Mouse (Mus musculus) adrenal gland, postnatal 25 days (tissue): ENCODE results near the gene H2-Ob. TPM values are rescaled to one million over a fixed set of nuclear protein-coding genes. Genes with fewer than 3 reads are reported as not detected.

Experiments used
- DNase-seq: peaks from one replicate; pipeline ENCODE4 v3.0.0; 2021; ENCODE audit warnings: mixed read lengths
- total RNA-seq: library from RNA; stranded (reverse); gene quantifications from 2 replicates; pipeline ENCODE4 v1.2.3, GENCODE M21; 2021

H2-Ob gene
- total RNA-seq, 1 experiment from 2014 or later, result 0.43 TPM

DNA sequence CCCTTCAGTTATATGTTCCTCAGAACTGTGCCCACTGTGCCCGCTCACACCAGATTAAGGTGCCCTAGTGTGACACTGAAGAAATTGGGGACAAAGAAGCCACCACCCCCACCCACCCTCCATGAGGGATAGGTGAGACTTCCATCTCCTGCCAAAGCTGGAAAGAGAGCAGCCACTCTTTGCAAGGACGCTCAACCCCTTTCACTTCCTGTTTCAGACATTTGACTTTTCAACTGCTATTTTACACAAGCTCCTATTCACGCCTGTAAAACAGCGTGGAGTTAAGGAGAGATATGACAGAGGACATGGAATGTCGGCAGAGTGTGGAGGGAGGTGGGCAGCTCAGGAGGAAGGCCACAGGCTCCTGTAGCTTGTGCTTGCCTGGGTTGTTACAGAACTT lies 47.8 kb downstream of the H2-Ob start:
- no peak for DNase-seq

DNA sequence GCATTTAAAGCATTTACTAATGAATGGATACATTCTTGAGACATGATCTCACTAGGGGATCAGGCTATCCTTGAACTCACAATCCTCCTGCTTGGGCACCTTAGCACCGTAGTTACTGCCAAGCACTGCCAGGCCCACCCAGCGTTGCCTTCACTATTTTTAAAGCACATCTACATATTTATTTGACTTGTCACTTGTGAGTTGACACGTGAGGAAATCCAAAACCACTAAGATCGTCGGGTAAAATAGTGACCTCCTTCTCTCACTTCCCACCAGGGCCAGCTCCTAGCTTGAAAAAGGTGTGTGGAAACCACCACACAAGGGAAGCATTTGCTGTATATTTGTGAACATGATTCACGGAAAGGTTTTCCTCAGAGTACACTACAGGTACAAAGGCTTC lies 48.3 kb downstream of the H2-Ob start:
- no peak for DNase-seq

DNA sequence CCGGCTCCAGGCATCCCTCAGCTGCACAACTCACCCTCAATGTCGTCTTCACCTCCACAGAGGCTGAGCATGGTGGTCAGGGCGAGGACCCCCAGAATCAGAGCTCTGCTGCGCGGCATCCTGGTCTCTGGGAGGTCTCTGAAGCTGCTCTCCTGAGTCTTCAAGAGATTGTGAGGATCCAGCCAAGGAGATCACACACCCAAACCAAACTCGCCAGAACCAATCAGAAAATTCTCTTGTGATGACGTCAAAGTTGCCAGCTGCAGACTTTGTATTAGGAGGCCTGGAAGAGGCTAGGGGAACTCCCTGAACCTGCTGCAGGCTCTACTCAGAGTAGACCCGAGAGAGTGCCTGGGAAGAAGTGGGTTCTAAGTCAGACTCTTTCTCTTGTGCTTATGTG lies 48.9 kb downstream of the H2-Ob start, which contains the start of gene H2-Aa:
TSS of gene H2-Aa (minus strand) at position 176 of the 400 bp plus-strand sequence.
- DNase-seq, result peak; percentile 60

DNA sequence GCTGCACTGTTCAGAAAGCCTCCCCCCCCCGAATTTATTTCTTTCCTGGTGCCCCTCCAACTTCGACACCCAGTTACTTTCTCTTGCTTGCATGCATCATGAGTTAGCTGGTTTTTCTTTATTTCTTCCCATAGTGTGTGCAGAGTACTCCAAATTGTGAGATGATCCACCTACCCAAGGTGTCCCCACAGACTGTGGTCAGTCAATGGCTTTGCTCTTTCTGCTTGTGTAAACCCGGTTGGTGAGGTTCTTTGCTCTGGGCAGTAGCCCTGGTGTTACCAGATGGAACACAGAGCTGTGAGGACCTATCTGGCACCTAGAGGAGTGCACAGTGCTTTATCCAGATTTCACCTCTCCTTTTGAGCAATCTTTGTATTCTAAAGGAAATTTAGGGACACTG lies 49.4 kb downstream of the H2-Ob start:
- no peak for DNase-seq

DNA sequence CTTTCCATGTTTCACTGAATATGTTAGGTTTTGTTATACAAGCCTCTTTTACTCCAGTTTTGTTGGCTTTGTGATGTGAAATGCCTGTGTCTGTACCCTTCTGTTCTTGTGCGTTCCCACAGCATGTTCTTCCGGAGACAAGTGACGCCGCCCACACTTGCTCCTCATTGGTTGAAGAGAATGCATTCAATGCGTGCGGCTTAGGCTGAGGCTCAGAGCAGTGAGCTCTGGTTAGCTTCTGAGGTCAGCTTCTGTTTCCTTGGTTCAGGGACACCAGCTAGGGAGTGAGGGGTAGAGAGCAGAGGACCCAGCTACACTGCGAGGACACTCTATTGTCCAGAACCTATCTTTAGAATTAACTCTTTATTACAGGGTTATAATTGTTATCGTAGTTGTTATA lies 52.9 kb downstream of the H2-Ob start:
- peak; percentile 70 for DNase-seq

DNA sequence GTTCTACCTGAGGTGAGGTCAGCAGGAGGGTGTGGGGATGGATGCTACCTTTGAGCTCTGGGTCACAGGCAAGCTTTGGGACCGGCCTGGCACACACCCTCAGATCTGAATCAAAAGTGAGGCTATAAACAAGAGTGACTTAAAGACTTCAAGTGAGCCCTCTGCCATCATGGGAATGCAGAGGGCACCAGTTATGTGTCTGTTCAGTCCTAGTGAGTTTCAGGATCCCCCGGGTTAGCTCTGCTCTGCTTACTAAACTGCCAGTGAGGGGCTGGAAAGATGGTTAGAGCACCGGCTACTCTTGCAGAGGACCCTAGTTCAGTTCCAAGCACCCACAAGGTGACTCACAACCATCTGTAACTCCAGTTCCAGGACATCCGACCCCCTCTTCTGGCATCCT lies 53.9 kb downstream of the H2-Ob start:
- no peak for DNase-seq

DNA sequence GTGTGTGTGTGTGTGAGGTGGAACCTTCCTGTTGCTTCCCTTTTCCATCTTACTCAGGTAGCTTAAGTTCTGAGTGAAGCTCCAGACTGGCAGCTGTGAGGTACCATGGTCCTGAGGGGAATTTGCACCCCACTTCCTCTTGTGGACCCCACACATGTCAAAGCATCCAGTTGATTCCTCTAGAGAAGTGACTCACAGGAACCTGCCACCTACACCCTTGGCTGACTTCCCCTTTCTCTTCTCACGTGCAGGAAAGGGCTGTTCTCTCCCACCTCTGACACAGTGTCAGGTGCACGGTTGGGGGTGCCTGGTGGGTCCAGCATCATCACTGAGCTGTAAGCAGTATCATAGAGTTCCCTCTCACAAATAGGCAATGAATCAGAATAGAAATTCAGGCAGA lies 54.8 kb downstream of the H2-Ob start:
- no peak for DNase-seq

DNA sequence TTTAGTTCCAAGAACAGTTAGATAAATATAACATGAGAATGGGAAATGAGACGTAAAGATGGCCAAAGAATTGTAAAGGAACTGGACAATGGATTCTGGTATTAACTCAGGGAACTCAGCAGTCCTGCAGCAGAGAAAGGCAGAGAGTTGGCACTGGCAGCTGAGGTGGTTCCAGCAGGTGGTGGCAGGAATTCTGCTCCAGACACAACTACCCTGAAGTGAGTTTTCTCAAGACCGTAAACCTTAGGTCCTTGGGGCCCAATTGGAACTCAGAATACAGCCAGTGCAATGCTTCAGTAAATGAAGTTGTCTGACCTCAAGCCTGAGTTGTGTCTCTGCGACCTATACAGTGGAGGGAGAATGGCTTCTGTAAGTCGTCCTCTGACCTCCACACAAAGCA lies 55.5 kb downstream of the H2-Ob start:
- DNase-seq, result no peak

DNA sequence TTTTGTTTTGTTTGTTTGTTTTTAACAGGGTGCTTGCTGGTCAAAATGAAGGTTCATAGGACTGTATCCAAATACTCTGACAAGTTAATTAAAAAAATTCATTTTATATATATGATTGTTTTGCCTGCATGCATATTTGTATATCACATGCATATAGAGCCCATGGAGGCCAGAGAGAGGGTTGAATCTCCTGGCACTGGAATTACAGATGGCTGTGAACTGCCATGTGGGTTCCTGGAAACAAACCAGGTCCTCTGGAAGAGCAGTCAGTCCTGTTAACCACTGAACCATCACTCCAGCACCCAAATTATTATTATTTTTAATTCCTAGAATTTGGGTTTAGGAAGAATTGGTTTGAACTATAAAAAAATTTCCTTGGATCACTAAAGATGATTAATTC lies 56.6 kb downstream of the H2-Ob start:
- DNase-seq, result no peak

DNA sequence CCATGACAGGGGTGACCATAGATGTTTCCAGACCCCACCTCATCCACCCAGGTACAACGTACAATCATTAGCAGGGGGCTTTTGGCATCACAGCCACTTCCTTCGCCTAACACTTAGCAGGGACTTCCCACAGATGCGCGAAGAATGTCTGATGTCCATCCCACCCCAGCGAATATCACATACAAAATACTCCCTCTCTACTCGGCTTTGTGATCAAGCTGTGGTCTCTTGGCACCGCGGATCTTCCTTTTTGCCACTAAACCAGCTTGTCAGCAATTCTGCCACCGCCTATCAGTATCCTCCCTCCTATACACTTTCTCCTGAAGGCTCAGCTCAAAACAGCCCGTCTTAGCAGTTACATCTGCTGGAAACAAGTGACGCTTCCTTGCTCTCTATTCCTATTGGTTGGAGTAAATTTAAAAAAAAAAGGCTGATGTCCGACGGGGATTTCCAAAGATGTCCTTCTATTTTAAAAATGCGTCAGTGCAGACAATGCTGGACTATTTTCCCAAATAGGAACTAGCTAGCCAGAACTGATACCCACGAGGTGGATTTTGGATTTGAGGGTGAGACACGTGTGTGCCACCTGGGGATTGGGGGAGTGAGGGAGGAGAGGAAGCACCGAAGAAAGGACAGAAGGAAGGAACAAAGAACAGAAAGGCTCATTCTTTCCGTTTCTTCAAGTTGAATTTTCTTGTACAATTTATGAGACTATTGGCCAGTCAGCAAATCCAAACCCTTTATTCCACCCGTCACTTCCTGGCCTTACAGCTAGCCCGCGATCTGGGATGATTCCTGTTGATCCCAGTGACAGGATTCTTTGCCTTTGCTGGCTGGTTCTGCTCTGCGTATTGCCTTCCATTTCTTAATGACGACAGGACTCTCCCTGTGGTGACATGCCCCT lies 57.4 kb downstream of the H2-Ob start:
- DNase-seq, result no peak

DNA sequence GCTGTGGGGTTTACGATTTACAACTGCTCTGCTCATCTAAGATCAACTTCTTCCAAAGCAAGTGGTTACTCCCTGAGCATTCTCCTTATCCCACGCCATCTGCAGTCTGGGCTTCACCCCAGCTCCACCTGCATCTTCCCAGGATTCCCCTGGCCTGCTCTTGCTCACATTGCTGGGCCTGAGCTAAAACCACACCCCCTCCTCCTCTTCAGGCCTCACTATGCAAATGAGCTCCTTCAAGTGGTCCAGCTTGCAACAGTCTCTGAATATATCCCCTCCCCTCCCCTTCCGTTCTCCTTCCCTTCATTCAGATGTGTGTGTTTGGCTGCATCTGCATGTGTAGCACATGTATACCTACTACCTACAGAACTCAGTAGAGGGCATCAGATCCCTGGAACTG lies 60.7 kb downstream of the H2-Ob start:
- no peak for DNase-seq

DNA sequence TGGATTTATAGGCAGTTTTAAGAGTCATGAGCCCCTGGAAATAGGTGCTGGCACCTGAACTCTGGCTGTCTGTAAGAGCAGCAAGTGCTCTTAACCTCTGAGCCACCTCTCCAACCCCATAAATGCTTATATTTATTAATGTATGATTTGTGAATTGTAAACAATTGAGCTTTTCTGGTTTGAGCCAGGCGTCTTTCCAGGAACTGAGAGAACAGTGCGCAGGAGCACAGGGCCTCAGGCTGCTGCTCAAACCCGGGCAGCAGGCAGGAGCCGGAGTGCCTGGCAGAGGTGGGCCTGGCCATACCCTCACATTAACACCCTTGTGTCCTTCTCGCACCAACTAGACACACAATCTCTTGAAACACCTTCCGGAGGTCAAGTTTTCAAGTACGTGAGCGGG lies 61.4 kb downstream of the H2-Ob start:
- no peak for DNase-seq

DNA sequence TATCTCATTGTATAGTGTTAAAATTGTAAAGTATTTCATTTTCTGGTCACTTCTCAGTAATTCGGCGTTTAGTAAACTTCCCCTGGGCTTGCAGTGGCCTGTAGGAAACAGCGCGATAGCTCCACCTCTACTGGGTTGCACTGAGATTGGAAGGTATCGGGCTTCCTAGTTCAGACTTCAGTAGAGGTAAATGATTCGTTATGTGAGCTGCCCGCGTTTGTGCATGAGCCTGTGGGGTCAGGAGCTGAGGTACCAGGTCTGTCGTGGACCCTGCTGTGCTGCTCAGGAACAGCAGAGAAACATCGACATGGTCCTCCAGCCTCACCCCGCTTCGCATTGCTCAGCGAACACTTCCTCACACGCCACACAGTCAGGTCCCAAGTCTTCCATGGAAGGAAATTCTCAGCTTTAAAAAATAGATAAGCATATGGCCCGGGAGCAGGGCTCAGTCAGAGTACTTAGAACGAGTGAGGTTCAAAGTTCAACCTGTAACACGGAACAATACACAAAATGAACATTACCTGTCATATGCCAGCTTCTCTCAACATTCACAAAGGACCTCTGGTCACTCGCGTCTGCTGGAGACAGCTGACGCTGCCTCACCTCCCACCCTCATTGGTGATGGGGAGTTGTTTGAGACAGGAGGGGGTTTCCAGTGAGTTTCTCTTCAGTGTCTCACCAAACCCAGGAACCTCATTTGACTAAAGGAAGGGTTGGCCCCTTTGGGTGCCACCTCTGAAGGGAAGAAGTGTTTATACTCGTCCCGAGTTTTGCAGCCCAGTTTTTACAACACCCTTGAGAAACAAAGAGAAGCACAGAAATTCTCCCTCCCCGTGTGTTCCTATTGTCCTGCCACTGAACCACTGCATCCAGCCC lies 62.2 kb downstream of the H2-Ob start:
- DNase-seq, result no peak

DNA sequence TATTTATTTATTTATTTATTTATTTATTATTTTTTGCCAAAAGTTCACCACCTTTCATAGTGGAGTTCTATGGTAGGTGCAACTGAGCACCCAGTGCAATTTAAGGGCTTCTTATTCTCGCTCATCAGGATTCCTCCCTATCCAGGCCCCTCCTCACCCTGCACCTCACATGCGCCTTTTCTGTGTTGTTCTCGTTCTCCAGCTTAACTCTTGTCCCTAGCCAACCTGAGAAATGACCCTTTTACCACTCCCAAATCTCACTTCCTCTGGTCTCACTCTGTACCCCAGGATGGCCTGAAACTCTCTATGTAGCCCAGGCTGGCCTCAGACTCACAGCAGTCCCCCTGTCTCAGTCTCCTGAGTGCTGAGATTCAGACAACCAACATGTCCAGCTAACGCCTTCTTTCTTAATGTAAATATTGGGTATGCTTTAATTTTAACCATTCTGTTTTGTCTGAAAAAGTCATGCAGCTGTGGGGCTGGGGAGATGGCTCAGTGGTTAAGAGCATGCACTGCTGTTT lies 63.0 kb downstream of the H2-Ob start:
- DNase-seq, result no peak

DNA sequence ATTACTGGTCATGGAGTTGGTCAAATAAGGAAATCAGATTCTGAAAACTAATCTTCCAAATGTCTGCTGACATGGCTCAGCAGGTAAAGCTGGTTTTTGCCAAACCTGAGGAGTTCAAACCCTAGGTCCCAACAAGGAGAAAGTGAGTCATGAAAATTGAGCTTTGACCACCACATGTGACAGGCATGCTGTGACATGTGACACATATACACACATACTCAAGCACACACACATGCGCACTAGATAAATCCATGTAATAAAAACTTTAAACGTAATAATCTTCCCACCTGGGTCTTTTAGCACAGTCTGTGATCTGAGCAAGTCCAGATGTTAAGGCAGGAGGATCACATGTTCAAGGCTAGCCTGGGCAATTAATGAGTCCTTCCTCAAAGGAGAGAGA lies 65.1 kb downstream of the H2-Ob start:
- DNase-seq, result no peak

Other genes with a start within 250 kb of the H2-Ob start
- 321 and 327 TPM in 2 replicates for gene H2-K1, start 238.6 kb upstream of the H2-Ob start, total RNA-seq
- 50.8 and 66.2 TPM in 2 replicates for gene Ring1, start 214.2 kb upstream of the H2-Ob start, total RNA-seq
- gene H2-Ke6, start 210.8 kb upstream of the H2-Ob start, total RNA-seq, result 239 TPM in 2 replicates
- gene Slc39a7, start 207.2 kb upstream of the H2-Ob start, total RNA-seq, result 149 and 162 TPM in 2 replicates
- gene Rxrb, start 207.1 kb upstream of the H2-Ob start, total RNA-seq, result 66.8 and 71.0 TPM in 2 replicates
- 0.91 and 3.0 TPM in 2 replicates for gene Col11a2, start 199.5 kb upstream of the H2-Ob start, total RNA-seq
- 0.27 TPM in 1 of 2 replicates, not detected in the other for gene H2-Oa, start 146.6 kb upstream of the H2-Ob start, total RNA-seq
- gene H2-DMa, start 119.4 kb upstream of the H2-Ob start, total RNA-seq, result 9.0 and 11.5 TPM in 2 replicates
- gene Brd2, start 116.3 kb upstream of the H2-Ob start, total RNA-seq, result 209 and 233 TPM in 2 replicates
- 1.7 TPM in 1 of 2 replicates, not detected in the other for gene H2-DMb2, start 95.6 kb upstream of the H2-Ob start, total RNA-seq
- 2.4 and 3.0 TPM in 2 replicates for gene H2-DMb1, start 85.8 kb upstream of the H2-Ob start, total RNA-seq
- 14.4 and 20.9 TPM in 2 replicates for gene Tap1, start 51.4 kb upstream of the H2-Ob start, total RNA-seq
- 7.0 and 14.5 TPM in 2 replicates for gene Psmb9, start 51.1 kb upstream of the H2-Ob start, total RNA-seq
- 11.7 and 23.5 TPM in 2 replicates for gene Psmb8, start 41.2 kb upstream of the H2-Ob start, total RNA-seq
- 43.1 and 56.6 TPM in 2 replicates for gene Tap2, start 35.4 kb upstream of the H2-Ob start, total RNA-seq
- gene H2-Ab1, start 18.8 kb downstream of the H2-Ob start, total RNA-seq, result 15.5 and 17.0 TPM in 2 replicates
- gene H2-Aa, start 48.9 kb downstream of the H2-Ob start, total RNA-seq, result 14.2 and 19.2 TPM in 2 replicates
- 14.0 and 18.1 TPM in 2 replicates for gene H2-Eb1, start 67.0 kb downstream of the H2-Ob start, total RNA-seq
- gene H2-Eb2, start 86.8 kb downstream of the H2-Ob start, total RNA-seq, result not detected in 2 replicates
- gene Btnl2, start 115.9 kb downstream of the H2-Ob start, total RNA-seq, result 0.43 TPM in 1 of 2 replicates, not detected in the other
- gene Btnl1, start 138.2 kb downstream of the H2-Ob start, total RNA-seq, result not detected in 2 replicates
- gene BC051142, start 159.9 kb downstream of the H2-Ob start, total RNA-seq, result 1.7 and 3.4 TPM in 2 replicates
- not detected in 2 replicates for gene Btnl4, start 238.4 kb downstream of the H2-Ob start, total RNA-seq